Mouse (Mus musculus): ENCODE results near the gene Il23a. TPM values are rescaled to one million over a fixed set of nuclear protein-coding genes. Genes with fewer than 3 reads are reported as not detected.
A peak's percentile ranks its signal among the peaks of the same experiment; 100 is the strongest.
"Not testable (repeated sequence)": the region's sequence is repeated elsewhere in the genome, so short reads cannot be mapped to it uniquely, and the experiment has no call there.

Il23a gene
- total RNA-seq, 2 experiments from 2014 or later: not detected

DNA sequence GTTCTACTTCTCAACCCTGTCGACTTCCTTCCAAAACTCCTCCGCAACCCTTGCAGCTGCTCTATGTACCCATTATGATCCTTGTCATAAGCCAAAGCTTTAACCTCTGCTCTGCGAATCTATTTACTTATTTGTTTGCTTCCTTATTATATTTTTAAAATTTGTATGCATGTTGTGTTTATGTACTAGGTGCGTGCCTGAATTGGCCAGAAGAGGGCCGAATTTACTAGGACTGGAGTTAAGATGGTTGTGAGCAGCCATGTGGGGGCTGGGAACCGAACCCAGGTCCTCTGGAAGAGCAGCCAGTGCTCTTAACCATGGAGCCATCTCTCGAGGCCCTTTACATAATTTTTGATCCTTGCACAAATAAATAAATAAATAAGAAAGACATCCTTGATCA lies 27.7 kb downstream of the Il23a start:
- DNase-seq: no peak
- intact Hi-C loops (cut with DNase I): no loop called here

DNA sequence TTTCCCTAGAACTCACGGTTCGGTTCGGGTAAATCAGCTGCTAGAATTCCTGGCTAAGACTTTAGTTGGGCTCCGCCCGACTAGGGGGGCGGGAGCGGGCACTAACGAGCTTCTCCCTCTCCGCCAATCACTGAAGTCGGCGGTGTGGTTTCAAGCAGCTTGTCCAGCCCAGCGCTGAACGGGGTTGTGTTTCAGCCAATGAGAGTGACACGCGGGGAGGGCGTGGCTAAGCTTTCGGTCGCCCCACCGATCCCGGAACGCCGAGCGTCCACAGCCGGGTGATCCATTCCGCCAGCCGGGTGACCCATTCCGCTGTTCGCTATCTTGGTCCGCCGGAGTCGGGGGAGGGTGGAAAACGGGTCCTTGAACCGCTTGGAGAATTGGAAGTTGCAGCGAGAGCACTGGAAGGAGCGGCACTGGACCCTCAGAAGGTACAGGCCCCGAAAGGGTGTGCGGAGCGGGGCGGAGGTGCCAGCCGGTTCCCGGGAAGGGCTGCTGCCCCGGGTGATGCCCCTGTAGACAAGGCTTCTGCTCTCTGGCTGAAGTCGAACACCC lies 28.2 kb downstream of the Il23a start, which contains the start of gene Stat2:
Gene Stat2 (plus strand): TSS at position 273 of the 555 bp plus-strand sequence.
- intact Hi-C loops (cut with DNase I): no loop called here
- DNase-seq: peak; percentile 93 to 97

DNA sequence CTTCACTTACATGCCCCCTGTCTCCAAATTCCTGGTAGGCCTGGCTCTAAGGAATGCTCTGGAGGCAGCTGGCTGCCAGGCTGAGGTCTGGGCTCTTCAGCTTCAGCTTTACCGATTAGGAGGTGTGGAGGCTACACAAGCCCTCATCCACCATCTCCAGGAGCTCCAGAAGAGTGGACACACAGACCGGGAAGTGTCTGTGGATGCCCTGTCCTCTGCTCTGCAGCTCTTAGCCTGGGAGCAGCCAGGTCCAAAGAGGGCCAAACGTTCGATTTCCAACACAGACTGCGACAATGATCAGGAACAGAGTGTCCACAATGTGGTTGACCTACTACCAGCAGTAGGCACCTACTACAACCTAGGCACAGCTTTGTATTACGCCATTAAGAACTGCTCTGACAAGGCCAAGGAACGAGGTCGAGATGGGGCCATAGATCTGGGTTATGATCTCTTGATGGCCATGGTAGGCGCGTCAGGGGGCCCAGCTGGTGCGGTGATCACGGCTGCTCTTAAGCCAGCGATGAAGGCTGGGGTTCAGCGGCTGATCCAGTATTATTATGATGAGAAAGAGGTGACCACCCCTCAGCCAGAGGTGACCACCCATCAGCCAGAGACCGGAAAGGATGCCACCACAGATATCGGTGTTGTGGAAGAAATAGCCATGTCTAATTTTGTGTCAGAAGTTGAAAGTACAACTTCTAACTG lies 29.2 kb downstream of the Il23a start:
- DNase-seq: no peak
- intact Hi-C loops (cut with DNase I): no loop called here

DNA sequence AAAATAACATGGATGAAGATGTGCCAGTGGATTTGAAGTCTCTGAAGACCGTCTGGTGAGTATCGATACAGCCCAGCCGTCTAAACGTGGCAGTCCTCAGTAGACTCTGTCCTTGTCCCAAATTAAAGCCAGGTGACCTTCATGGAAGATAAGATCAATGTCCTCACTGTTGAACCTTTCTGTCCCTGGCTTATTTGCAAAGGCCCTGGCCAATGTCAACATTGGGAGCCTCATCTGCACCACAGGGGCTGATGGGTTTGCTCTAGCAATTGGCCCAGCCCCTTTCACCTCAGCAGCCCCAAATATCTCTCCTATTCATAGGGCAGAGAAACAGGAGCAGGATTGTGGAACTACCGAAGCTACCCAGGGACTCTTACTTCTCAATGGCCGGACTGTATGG lies 30.2 kb downstream of the Il23a start, which contains the start of gene Apof:
Gene Apof (plus strand): TSS at position 301 of the 400 bp plus-strand sequence.
- no peak for DNase-seq
- intact Hi-C loops (cut with DNase I): no loop called here

DNA sequence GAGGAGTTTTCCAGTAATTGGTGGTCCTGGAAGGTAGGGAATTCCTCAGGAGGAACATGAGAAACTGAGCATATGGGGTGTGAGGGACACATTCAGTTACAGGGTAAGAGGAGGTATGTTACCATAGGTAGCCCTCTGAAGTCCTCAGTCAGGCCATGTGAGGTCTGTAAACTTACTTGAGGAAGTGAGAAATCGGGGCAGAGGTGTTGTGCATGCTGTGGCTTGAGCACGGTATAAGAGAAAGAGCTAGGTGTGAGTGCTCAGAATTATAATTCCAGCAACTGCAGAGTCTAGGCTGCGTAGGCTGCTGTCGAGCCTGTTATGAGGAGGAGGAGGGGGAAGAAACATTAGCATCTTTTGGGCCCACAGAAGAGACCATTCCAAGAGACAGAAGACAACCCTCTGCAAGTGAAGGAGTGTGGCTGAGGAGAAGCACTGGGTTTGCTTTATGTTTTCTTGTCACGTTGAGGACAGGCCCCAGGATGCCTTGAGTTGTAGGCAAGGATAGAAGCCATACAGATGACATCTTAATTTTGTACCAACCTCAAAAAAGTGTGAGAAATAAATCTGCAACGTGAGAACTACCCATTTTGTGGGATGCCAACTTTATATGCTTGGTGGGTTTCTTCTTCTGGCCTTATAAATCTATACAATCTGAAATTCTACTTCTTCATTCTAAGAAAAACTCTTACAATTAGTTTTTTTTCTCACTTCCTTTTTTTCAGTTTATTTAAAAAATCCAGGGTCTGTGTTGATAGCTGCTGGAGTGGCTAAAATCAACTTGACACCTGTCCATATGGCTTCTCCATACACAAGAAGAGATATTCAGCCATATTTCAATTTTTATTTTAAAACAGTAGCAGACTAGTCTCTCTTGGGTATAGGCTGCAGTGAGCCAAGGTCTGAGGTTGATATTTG lies 34.9 kb downstream of the Il23a start:
- DNase-seq: no peak
- intact Hi-C loops (cut with DNase I): no loop called here

DNA sequence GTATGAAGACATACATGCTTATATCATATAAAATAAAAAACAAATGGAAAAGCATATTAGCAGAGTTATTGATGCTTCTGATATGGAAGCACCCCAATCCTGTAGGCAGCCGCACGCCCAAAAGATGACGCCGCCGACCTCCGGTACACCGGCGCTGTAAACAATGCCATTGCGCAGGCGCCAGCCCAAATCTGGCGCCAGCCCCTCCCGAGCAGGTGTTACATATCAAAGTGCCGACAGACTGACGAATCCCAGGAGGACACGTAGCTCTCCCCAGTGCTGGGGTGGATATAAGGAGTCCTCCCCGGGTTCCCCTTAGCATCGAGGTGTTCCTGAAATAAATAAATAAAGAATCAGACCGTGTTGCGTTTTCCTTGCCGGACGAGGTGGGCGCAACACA lies 36.3 kb downstream of the Il23a start:
- no peak for DNase-seq
- intact Hi-C loops (cut with DNase I): no loop called here

DNA sequence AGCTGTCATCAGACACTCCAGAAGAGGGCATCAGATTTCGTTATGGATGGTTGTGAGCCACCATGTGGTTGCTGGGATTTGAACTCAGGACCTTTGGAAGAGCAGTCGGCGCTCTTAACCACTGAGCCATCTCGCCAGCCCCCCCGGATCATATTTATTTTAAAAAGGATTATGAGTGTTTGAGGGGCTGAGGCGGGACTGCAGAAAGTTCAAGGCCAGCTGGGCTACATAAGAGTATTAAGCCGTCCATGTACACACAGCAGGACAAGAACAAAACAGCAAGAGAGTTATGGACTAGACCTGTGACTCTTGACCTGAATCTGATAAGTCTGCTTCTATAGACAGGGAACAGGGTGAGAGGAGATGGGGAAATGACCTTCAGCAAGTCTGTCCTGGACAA lies 38.2 kb downstream of the Il23a start:
- DNase-seq; intact Hi-C loops (cut with DNase I): not testable (repeated sequence)

DNA sequence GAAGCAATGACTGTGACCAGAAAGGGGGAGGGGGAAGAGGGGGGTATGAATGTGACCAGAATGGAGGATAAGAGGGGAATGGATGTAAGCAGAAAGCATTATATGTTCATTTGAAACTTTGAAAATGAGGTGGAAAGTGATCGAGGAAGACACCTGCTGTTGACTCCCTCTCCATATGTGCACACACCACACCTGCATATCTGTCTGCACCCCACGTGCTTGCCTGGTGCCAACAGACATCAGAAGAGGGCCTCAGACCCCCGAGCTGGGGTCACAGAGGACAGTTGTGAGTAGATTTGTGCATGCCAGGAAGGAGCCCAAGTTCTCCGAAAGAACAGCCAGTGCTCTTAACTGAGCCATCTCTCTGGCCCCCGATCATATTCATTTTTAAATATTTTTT lies 38.6 kb downstream of the Il23a start:
- no peak for DNase-seq
- intact Hi-C loops (cut with DNase I): no loop called here

DNA sequence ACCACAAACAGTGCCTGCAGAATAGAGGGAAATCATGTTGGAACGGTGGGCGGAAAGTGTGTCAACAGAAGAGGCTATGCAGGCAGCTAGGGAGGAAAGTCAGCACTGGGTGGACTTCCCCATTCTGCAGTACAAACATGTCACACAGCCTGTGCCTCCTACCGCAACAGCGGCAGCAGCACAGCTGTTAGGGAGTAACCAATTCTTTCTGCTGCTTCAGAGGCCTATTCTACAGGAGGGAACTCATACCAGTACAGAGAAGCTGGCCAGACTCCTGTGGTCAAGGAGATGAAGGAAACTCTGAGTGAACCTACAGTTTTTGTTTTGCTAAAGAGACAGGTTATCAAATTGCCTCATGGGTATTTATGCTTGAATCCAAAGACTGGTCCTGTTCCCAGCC lies 39.6 kb downstream of the Il23a start:
- intact Hi-C loops (cut with DNase I): no loop called here
- DNase-seq: no peak

DNA sequence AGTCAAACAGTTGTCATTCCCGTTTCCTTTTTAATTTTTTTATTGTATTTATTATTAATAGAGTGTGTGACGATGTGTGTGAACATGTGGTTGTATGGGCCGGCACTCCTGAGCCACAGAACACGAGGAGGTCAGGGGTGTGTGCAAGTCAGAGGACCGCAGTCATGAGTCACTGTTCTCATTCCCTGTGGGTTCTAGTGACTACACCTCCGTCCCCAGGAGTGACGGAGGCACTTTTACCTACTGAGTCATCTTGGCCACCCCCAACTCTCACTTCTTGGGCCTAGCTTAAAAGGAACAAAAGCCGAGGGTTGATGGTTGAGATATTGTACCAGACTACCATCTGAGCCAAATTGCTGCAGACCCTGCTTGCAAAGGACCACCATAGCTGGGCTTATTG lies 42.2 kb downstream of the Il23a start:
- intact Hi-C loops (cut with DNase I): no loop called here
- DNase-seq: no peak

DNA sequence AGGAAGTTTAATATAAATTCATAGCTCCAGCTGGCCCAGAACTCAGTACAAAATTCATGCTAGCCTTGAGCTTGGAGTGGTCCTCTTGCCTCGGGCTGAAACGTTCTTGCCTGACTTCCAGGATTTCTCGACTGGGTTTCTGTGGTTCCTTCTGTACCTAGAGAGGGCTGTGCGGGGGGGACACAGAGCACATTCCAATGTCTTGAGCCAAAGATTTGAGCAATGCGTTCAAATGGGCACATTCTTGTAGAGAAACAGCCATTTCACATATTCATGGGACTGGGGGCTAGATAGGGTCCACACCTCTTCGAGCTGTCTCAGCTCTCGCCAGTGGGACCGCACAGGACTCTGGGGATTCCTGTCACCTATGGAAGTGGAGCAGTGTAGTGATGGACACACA lies 42.6 kb downstream of the Il23a start:
- intact Hi-C loops (cut with DNase I): no loop called here
- DNase-seq: no peak

DNA sequence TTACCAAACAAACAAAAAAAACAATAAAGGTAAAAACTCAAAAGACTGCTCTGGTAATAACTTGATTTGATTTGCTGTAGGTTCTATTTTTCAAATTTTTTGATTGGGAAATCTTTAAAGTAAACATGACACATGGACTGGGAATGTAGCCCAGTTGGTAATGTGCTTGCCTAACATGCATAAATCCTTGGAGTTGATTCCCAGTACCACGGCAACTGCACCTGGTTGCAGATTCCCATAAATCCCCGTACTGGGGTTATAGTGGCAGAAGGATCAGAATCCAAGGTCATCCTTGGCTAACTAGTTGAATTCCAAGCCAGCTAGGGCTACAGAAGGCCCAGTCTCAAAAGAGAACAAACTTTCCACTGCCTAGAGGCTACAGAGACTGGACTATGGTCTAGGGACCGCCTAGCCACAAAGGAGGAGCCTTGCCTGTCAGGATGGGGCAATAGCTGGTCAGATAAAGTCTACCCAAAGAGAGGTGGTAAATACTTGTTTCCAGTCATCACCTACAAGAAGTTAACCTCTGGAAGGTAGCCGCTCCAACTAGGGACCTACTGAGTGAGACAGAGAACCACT lies 44.8 kb downstream of the Il23a start, which contains the start of gene Apon:
Gene Apon (plus strand): TSS at position 420 of the 579 bp plus-strand sequence.
- DNase-seq: no peak
- intact Hi-C loops (cut with DNase I): no loop called here

DNA sequence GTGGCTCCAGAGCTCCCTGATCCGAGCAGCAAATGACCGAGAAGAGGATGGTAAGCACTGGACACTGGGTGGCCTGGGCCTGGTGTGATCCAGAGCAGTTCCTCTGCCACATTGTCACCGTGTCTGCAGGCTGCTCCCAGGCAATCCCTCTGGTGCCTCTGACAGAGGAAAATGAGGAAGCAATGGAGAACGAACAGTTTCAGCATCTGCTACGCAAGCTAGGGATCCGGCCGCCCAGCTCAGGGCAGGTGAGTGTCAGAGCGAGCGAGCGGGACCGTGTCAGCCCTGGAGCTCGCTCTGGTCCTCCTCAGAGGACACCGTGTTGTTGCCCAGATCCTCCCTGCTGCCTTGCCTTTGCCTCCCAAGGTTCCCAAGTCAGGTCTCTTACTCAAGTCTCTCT lies 48.0 kb downstream of the Il23a start:
- DNase-seq: no peak
- intact Hi-C loops (cut with DNase I): no loop called here

DNA sequence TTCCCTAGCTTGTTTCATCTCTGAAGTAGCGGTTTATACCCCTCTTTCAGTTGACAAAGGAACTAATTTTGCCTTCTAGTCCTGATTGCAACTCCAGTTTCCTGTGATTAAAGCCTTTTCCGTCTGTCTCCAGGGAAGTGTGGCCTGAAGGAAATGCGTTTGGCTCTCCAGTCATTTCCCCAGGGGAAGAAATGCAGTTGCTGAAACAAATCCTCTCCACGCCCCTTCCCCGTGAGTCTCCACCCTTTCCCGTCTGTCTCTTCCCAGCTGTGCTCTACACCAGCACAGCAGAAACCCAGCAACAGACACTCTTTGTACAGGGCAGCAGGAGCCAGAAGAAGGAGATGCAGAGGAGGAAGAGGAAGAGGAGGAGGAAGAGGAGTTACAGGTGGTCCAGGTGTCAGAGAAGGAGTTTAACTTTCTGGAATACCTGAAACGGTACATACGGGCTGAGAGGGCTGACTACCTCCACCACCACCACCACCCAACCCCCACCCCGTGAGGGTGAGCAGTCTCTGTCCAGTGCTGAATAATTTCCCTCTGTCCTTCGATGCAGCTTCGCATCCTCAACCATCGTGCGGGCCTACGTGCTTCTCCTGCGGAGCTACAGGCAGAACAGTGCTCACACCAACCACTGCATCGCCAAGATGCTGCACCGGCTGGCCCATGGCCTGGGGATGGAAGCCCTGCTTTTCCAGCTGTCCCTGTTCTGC lies 51.4 kb downstream of the Il23a start:
- intact Hi-C loops (cut with DNase I): no loop called here
- DNase-seq: peak in 1 of 2 experiments; percentile 51

Other genes starting within 250 kb of the Il23a start
- gene Ptges3, start 239.8 kb downstream of the Il23a start, total RNA-seq (2021): 10 to 100 TPM; 56.6 to 60.7 TPM
- 1,000 to 10,000 TPM; 3,740 to 3,926 TPM for gene Atp5b, start 215.5 kb downstream of the Il23a start, total RNA-seq (2021)
- 10 to 100 TPM; 11.9 to 14.2 TPM for gene Baz2a, start 207.2 kb downstream of the Il23a start, total RNA-seq (2021)
- gene Rbms2, start 118.5 kb downstream of the Il23a start, total RNA-seq (2021): 10 to 100 TPM; 53.4 to 58.1 TPM
- under 1 TPM; 0.35 to 0.59 TPM for gene Gls2, start 104.3 kb downstream of the Il23a start, total RNA-seq (2021)
- 10 to 100 TPM; 31.8 to 32.3 TPM for gene Spryd4, start 86.9 kb downstream of the Il23a start, total RNA-seq (2021)
- not detected for gene Mip, start 72.9 kb downstream of the Il23a start, total RNA-seq (2021)
- gene Timeless, start 66.7 kb downstream of the Il23a start, total RNA-seq (2021): 1 to 10 TPM; 1.7 to 2.2 TPM
- not detected for gene Apon, start 44.7 kb downstream of the Il23a start, total RNA-seq (2021)
- gene Apof, start 30.1 kb downstream of the Il23a start, total RNA-seq (2021): not detected
- gene Stat2, start 28.2 kb downstream of the Il23a start, total RNA-seq (2021): 1 to 10 TPM; 3.2 to 3.9 TPM
- gene Pan2, start 4.6 kb upstream of the Il23a start, total RNA-seq (2021): 1 to 10 TPM; 4.4 to 5.6 TPM
- gene Cnpy2, start 23.7 kb upstream of the Il23a start, total RNA-seq (2021): 10 to 100 TPM; 41.6 to 45.4 TPM
- gene Cs, start 39.0 kb upstream of the Il23a start, total RNA-seq (2021): 100 to 1,000 TPM; 586 to 610 TPM
- 100 to 1,000 TPM; 433 to 434 TPM for gene Coq10a, start 70.2 kb upstream of the Il23a start, total RNA-seq (2021)
- 10 to 100 TPM; 50.5 to 55.7 TPM for gene Ankrd52, start 78.4 kb upstream of the Il23a start, total RNA-seq (2021)
- gene Slc39a5, start 102.5 kb upstream of the Il23a start, total RNA-seq (2021): not detected
- gene Nabp2, start 112.7 kb upstream of the Il23a start, total RNA-seq (2021): 10 to 100 TPM; 48.1 to 50.4 TPM
- 10 to 100 TPM; 10.4 to 10.5 TPM for gene Rnf41, start 112.9 kb upstream of the Il23a start, total RNA-seq (2021)
- 10 to 100 TPM; 39.2 to 46.4 TPM for gene Smarcc2, start 160.5 kb upstream of the Il23a start, total RNA-seq (2021)
- 100 to 1,000 TPM; 155 to 171 TPM for gene Myl6, start 195.4 kb upstream of the Il23a start, total RNA-seq (2021)
- 10 to 100 TPM in 1 of 2 experiments, 1 to 10 TPM in 1; 5.6 to 21.4 TPM for gene Myl6b, start 199.9 kb upstream of the Il23a start, total RNA-seq (2021)
- gene Esyt1, start 227.1 kb upstream of the Il23a start, total RNA-seq (2021): 10 to 100 TPM; 12.8 to 13.0 TPM
- gene Zc3h10, start 249.0 kb upstream of the Il23a start, total RNA-seq (2021): 1 to 10 TPM; 3.7 to 5.3 TPM

All from gastrocnemius, postnatal 36 days (tissue).